Mouse (Mus musculus) limb, embryonic 12.5 days (tissue): ENCODE data around the gene 3110009E18Rik. TPM values are rescaled to one million over a fixed set of nuclear protein-coding genes. Genes with fewer than 3 reads are reported as not detected.

Experiments used
- ATAC-seq: fragments of 200-750 bp; cut with Nextera tagmentation; 2 replicates; pipeline ENCODE4 v1.8.0; 2017; ENCODE audit warnings: low read depth, moderate TSS enrichment; ENCODE audit not compliant: insufficient number of reproducible peaks, insufficient read depth, low FRiP score, low TSS enrichment
- H3K27ac ChIP-seq: fragments of 300-500 bp; sonication (generic); 2 replicates; pipeline ENCODE4 v1.5.1; 2016; ENCODE audit warnings: mild to moderate bottlenecking, moderate library complexity
- H3K27me3 ChIP-seq: fragments of 300-500 bp; sonication (generic); 2 replicates; pipeline ENCODE4 v1.6.1; 2016; ENCODE audit warnings: mild to moderate bottlenecking, moderate library complexity
- H3K36me3 ChIP-seq: fragments of 300-500 bp; sonication (generic); 2 replicates; pipeline ENCODE4 v1.6.1; 2016; ENCODE audit warnings: mild to moderate bottlenecking, moderate library complexity
- H3K4me1 ChIP-seq: fragments of 300-500 bp; sonication (generic); replicated peaks from 2 replicates; pipeline ENCODE4 v1.6.1; 2016
- H3K4me2 ChIP-seq: fragments of 300-500 bp; sonication (generic); 2 replicates; pipeline ENCODE4 v1.6.1; 2016; ENCODE audit warnings: mild to moderate bottlenecking, moderate library complexity
- H3K4me3 ChIP-seq: fragments of 300-500 bp; sonication (generic); replicated peaks from 2 replicates; pipeline ENCODE4 v1.5.1; 2016; ENCODE audit warnings: mild to moderate bottlenecking
- H3K9ac ChIP-seq: fragments of 300-500 bp; sonication (generic); replicated peaks from 2 replicates; pipeline ENCODE4 v1.6.1; 2016; ENCODE audit warnings: mild to moderate bottlenecking, moderate library complexity
- H3K9me3 ChIP-seq: fragments of 300-500 bp; sonication (generic); 2 replicates; pipeline ENCODE4 v1.6.1; 2016; ENCODE audit warnings: mild to moderate bottlenecking, moderate library complexity
- WGBS: fragments of 180-500 bp; shearing (Covaris S2); methylation state at CpG from one replicate; pipeline ENCODE4 v1.1.7; 2016; 5-methylcytosine and 5-hydroxymethylcytosine counted together
- polyA plus RNA-seq: library from polyadenylated mRNA; unstranded; fragments of >200 nt; fragmentation: Nextera tagmentation; extraction: Ambion mirVana; gene quantifications from 2 replicates; pipeline ENCODE4 v1.2.1, GENCODE M21; 2016

Gene 3110009E18Rik
- polyA plus RNA-seq, 1 experiment from 2014 or later: 19.3 TPM

DNA sequence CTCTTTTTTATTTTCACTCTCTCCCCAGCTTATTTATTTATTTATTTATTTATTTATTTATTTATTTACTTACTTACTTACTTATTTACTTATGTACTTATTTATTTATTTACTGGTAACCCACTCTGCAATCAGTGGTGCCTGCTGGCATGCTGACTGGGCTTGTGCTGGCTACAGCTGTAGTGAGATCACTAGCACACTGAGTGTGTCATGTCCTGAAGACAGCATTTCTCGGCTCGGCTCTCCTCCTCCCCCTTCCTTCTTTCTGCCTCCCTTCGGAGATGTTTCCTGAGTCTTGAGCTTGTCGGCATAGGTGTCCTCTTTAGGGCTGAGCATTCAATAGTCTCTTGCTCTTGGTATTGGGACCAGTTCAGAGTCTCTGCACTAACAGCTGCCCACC, 78.0 kb downstream of the 3110009E18Rik start:
- H3K9me3 ChIP-seq: no peaks in the 10 kb centered on the region
- no peak overlapping the region for H3K9ac ChIP-seq
- H3K36me3 ChIP-seq: no peaks in the 10 kb centered on the region
- no peaks in the 10 kb centered on the region for H3K27me3 ChIP-seq
- H3K27ac ChIP-seq: no peak overlapping the region
- no peak overlapping the region for H3K4me3 ChIP-seq
- WGBS: 91% methylated on average over 4 of the region's 4 CpGs
- H3K4me2 ChIP-seq: no peak overlapping the region
- no peaks in the 10 kb centered on the region; the same call in 1 of the 2 replicates for H3K4me1 ChIP-seq
- ATAC-seq: no peak

DNA sequence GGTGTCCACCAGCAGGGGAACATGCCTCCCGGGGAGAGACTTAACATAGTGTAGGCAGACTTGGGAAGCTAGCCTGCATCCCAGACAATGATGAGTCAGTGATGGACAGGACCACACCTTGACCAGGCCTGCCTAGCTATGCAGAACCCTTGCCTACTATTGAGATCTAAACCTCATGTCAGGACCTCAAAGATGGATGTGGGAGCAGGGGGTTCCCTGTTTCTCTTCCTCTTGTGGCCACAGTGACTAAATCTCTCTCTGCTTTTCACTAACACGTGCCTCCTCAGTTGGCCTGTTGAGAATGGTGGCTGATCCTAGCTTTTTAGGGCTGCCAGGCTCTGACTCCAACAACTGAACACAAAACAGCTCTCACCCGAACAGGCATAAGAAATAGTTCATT, 81.6 kb downstream of the 3110009E18Rik start:
- no peak overlapping the region for H3K27ac ChIP-seq
- no peaks in the 10 kb centered on the region for H3K9me3 ChIP-seq
- no peak overlapping the region for H3K4me2 ChIP-seq
- H3K4me3 ChIP-seq: no peak overlapping the region
- no peaks in the 10 kb centered on the region for H3K4me1 ChIP-seq
- no peak overlapping the region for H3K9ac ChIP-seq
- 66% methylated on average over 3 of the region's 3 CpGs for WGBS
- H3K36me3 ChIP-seq: no peaks in the 10 kb centered on the region
- H3K27me3 ChIP-seq: no peaks in the 10 kb centered on the region
- ATAC-seq: no peak

GRCm38 (mm10) chr1:120203836-120204235, 82.8 kb downstream of the 3110009E18Rik start:
- no peak overlapping the region for H3K27ac ChIP-seq
- WGBS: 80% methylated on average over 5 of the region's 5 CpGs
- no peak overlapping the region for H3K4me2 ChIP-seq
- no peaks in the 10 kb centered on the region for H3K27me3 ChIP-seq
- no peaks in the 10 kb centered on the region for H3K36me3 ChIP-seq
- no peak overlapping the region for H3K4me3 ChIP-seq
- H3K9ac ChIP-seq: no peak overlapping the region
- H3K4me1 ChIP-seq: no peaks in the 10 kb centered on the region
- no peaks in the 10 kb centered on the region for H3K9me3 ChIP-seq
- no peak for ATAC-seq

- Histone ChIP-seq H3K4me1 (no peaks in the 10 kb centered on the region), H3K4me3 (no peak overlapping the region), H3K27me3 (no peaks in the 10 kb centered on the region), H3K4me2 (no peak overlapping the region), H3K36me3 (no peaks in the 10 kb centered on the region), H3K9me3 (no peaks in the 10 kb centered on the region), H3K9ac (no peak overlapping the region), H3K27ac (no peak overlapping the region)
- ATAC-seq: no peak
- WGBS: 65% methylated on average over 1 of the region's 1 CpGs
Observed at GRCm38 (mm10) chr1:120204834-120205233, 83.8 kb downstream of the 3110009E18Rik start.

DNA sequence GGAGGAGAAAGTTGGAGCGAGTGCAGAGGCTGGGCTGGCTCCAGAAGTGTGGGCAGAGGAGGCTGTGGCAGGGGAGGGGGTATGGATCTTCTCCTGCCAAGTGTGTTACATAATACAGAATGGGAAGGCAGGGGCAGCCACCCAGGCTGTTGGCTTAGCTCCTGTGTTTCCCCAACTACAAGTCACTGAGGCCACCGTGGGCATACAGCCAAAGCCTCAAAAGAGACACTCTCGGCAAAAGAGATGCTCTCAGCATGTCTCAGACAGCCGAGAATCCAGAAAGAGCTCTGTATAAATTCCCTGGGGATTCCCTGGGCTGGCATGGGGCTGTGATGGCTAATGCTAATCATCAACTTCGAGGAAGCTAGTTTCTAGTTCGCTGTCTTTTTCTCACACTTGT, 86.6 kb downstream of the 3110009E18Rik start:
- Histone ChIP-seq H3K27me3 (no peaks in the 10 kb centered on the region), H3K4me2 (no peak overlapping the region), H3K9ac (no peak overlapping the region), H3K4me1 (no peaks in the 10 kb centered on the region), H3K4me3 (no peak overlapping the region), H3K36me3 (no peaks in the 10 kb centered on the region), H3K27ac (no peak overlapping the region), H3K9me3 (no peaks in the 10 kb centered on the region)
- ATAC-seq: no peak
- 80% methylated on average over 6 of the region's 6 CpGs for WGBS

- Histone ChIP-seq H3K27ac (no peak overlapping the region), H3K9me3 (no peaks in the 10 kb centered on the region), H3K36me3 (no peaks in the 10 kb centered on the region), H3K27me3 (no peaks in the 10 kb centered on the region), H3K4me3 (no peak overlapping the region), H3K4me2 (no peak overlapping the region), H3K9ac (no peak overlapping the region), H3K4me1 (no peaks in the 10 kb centered on the region)
- ATAC-seq: no peak
- WGBS: 81% methylated on average over 11 of the region's 11 CpGs
Observed at GRCm38 (mm10) chr1:120208502-120209230, 87.7 kb downstream of the 3110009E18Rik start.

GRCm38 (mm10) chr1:120220841-120221240, 99.9 kb downstream of the 3110009E18Rik start:
- 69% methylated on average over 6 of the region's 6 CpGs for WGBS
- Histone ChIP-seq H3K9me3 (0 out of 2 replicates have a peak, but pooled peaks cover 3% of the 10 kb centered on the region), H3K9ac (no peak overlapping the region), H3K27me3 (no peaks in the 10 kb centered on the region), H3K4me1 (peaks cover 10% of the 10 kb centered on the region), H3K36me3 (no peaks in the 10 kb centered on the region), H3K27ac (no peak overlapping the region), H3K4me3 (no peak overlapping the region), H3K4me2 (no peak overlapping the region)
- no peak for ATAC-seq

- Histone ChIP-seq H3K27me3 (no peaks in the 10 kb centered on the region), H3K27ac (no peak overlapping the region), H3K9me3 (0 out of 2 replicates have a peak, but pooled peaks cover 3% of the 10 kb centered on the region), H3K9ac (no peak overlapping the region), H3K36me3 (no peaks in the 10 kb centered on the region), H3K4me1 (peaks cover 14% of the 10 kb centered on the region), H3K4me3 (no peak overlapping the region), H3K4me2 (no peak overlapping the region)
- ATAC-seq: no peak
- 44% methylated on average over 2 of the region's 2 CpGs for WGBS
Observed at GRCm38 (mm10) chr1:120221285-120221684, 100.3 kb downstream of the 3110009E18Rik start.

GRCm38 (mm10) chr1:120223613-120224012, 102.6 kb downstream of the 3110009E18Rik start:
- Histone ChIP-seq H3K4me2 (no peak overlapping the region), H3K27me3 (no peaks in the 10 kb centered on the region), H3K4me1 (peaks cover 22% of the 10 kb centered on the region), H3K27ac (no peak overlapping the region), H3K9me3 (0 out of 2 replicates have a peak, but pooled peaks cover 3% of the 10 kb centered on the region), H3K36me3 (no peaks in the 10 kb centered on the region), H3K4me3 (no peak overlapping the region), H3K9ac (no peak overlapping the region)
- WGBS: 59% methylated on average over 4 of the region's 4 CpGs
- no peak for ATAC-seq

GRCm38 (mm10) chr1:120229723-120230471, 108.9 kb downstream of the 3110009E18Rik start:
- WGBS: 50% methylated on average over 10 of the region's 10 CpGs
- peaks cover 15% of the 10 kb centered on the region for H3K4me1 ChIP-seq
- H3K36me3 ChIP-seq: no peaks in the 10 kb centered on the region
- H3K9me3 ChIP-seq: no peaks in the 10 kb centered on the region
- H3K27me3 ChIP-seq: no peaks in the 10 kb centered on the region
- ATAC-seq: no peak
- H3K9ac ChIP-seq: no peak overlapping the region
- no peak overlapping the region for H3K4me3 ChIP-seq
- H3K27ac ChIP-seq: no peak overlapping the region
- H3K4me2 ChIP-seq: no peak overlapping the region

- Histone ChIP-seq H3K4me3 (no peak overlapping the region), H3K36me3 (no peaks in the 10 kb centered on the region), H3K4me2 (no peak overlapping the region), H3K9me3 (no peaks in the 10 kb centered on the region), H3K9ac (no peak overlapping the region), H3K27me3 (no peaks in the 10 kb centered on the region), H3K4me1 (peaks cover 8% of the 10 kb centered on the region; the same call in 1 of the 2 replicates), H3K27ac (no peak overlapping the region)
- no peak for ATAC-seq
- WGBS: 34% methylated on average over 6 of the region's 6 CpGs
Observed at GRCm38 (mm10) chr1:120231334-120231733, 110.3 kb downstream of the 3110009E18Rik start.
